Mouse (Mus musculus) left cerebral cortex, adult 2 months (tissue): ENCODE measurements around the gene Cmya5. TPM values are rescaled to one million over a fixed set of nuclear protein-coding genes. Genes with fewer than 3 reads are reported as not detected.
"Not testable (repeated sequence)": the region's sequence is repeated elsewhere in the genome, so short reads cannot be mapped to it uniquely, and the experiment has no call there.

Experiments
- DNase-seq, 2 experiments: peaks; one replicate each; pipeline ENCODE4 v3.0.0; 2021 to 2022; ENCODE audit warnings: low spot score in 2 of 2, mixed read lengths in 1 of 2; ENCODE audit errors: extremely low spot score in 1 of 2
- H3K27ac ChIP-seq: fragments of 200-600 bp; 2 replicates; pipeline ENCODE4 v1.8.1; 2022
- H3K4me3 ChIP-seq: fragments of 200-600 bp; 2 replicates; pipeline ENCODE4 v1.8.1; 2022
- CTCF ChIP-seq: fragments of 200-600 bp; IDR thresholded peaks from 2 replicates; pipeline ENCODE4 v1.8.1; 2022; ENCODE audit warnings: antibody characterized with exemption, mild to moderate bottlenecking, moderate library complexity
- intact Hi-C: fragments of 180-260 bp; cut with DNase I; formaldehyde crosslinking; loops from one replicate; pipeline ENCODE4 v1.15.1; 2025
- total RNA-seq, 2 experiments: library from RNA; stranded (reverse); gene quantifications; 2 replicates each; pipeline ENCODE4 v1.2.3; 2021

Cmya5 gene
- total RNA-seq, 2 experiments from 2014 or later, result 5.4 to 6.0 TPM

GRCm38 (mm10) chr13:93085711-93086110 lies 58.8 kb downstream of the Cmya5 start:
- intact Hi-C loops, result no loop called here
- H3K27ac ChIP-seq, result no peak overlapping the region
- no peak overlapping the region for H3K4me3 ChIP-seq
- no peak for DNase-seq
- no peak for TF ChIP-seq CTCF

DNA sequence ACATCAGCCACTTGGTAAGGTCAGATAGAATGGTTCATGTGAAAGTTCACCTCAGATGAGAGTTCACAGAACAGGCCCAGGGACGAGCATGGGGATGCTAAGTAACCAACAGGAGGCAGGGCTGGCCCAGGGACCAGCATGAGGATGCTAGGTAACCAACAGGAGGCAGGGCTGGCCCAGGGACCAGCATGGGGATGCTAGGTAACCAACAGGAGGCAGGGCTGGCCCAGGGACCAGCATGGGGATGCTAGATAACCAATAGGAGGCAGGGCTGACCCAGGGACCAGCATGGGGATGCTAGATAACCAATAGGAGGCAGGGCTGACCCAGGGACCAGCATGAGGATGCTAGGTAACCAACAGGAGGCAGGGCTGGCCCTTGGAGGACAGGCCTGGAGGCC lies 62.2 kb downstream of the Cmya5 start:
- DNase-seq, H3K27ac ChIP-seq, intact Hi-C loops, H3K4me3 ChIP-seq: not testable (repeated sequence)

DNA sequence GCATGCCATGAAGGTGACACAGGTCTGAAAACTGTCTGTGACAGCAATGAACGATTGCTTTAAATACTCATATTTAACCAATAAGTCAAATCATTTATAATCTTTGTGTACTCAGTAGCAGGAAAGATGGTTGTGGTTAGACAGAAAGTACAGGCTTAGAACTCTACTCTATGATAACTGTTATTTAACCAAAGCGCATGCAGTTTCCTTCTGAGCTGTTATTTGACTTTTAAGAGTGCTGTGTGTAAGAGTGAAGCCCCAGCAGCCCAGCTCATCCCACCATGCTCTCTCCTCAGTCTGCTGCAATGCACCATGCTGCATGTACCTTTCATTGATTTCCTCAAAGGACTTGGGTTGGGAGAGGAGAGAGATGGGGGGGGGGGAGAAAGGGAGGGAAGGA lies 63.7 kb downstream of the Cmya5 start:
- TF ChIP-seq CTCF, result no peak
- intact Hi-C loops, result no loop called here
- Histone ChIP-seq H3K27ac (no peak overlapping the region), H3K4me3 (no peak overlapping the region)
- no peak for DNase-seq

- intact Hi-C loops, result loop anchor here (5.0 kb wide), 1 partner anchor 228 kb away; no protein-coding TSS in a partner anchor
These were observed 70.3 kb downstream of the Cmya5 start for GRCm38 (mm10) chr13:93074147-93074641.

GRCm38 (mm10) chr13:93073595-93073994 lies 70.9 kb downstream of the Cmya5 start:
- DNase-seq, result peak; percentile 61 to 63
- peak overlapping the region; percentile 84 for H3K27ac ChIP-seq
- no peak for TF ChIP-seq CTCF
- intact Hi-C loops, result loop anchor here (2.0 to 5.0 kb wide), 2 partner anchors 87 to 229 kb away; no protein-coding TSS in a partner anchor
- H3K4me3 ChIP-seq, result 0 out of 2 replicates have a peak overlapping the region, but pooled peaks have one; percentile 13

More at GRCm38 (mm10) chr13:93074147-93074641, 70.3 kb downstream of the Cmya5 start:
- Histone ChIP-seq H3K4me3 (peak overlapping the region; percentile 13; the same call in 1 of the 2 replicates), H3K27ac (peak overlapping the region; percentile 84)
- TF ChIP-seq CTCF, result no peak
- DNase-seq, result no peak

DNA sequence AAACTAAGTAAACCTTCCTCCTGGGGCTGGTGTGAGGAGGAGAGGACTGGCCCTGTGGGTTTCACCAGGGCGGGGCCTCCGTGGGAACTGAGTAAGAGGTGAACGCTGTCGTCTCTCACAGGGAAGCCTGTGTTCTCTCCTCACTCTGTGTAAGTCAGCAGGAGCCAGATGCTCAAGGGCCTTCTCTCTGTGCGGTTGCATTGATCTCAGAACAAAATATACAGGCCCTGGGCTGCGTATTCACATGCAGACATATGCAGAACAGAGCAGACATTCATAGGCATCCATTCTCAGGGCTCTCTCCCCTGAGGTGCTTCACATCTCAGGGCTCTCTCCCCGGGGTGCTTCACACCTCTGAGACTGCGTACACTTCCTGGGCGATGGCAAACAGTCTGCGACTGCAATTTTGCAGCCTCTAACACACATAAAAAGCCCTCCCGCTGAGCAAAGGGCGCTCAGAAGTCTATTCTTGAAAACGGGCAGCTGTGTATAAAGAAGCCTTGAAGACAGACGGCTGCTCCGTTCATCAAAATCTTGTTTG lies 71.6 kb downstream of the Cmya5 start:
- Histone ChIP-seq H3K4me3 (no peak overlapping the region), H3K27ac (peak overlapping the region; percentile 84)
- no peak for TF ChIP-seq CTCF
- no peak for DNase-seq
- intact Hi-C loops, result loop anchor here (2.0 to 5.0 kb wide), 2 partner anchors 86 to 229 kb away; no protein-coding TSS in a partner anchor

DNA sequence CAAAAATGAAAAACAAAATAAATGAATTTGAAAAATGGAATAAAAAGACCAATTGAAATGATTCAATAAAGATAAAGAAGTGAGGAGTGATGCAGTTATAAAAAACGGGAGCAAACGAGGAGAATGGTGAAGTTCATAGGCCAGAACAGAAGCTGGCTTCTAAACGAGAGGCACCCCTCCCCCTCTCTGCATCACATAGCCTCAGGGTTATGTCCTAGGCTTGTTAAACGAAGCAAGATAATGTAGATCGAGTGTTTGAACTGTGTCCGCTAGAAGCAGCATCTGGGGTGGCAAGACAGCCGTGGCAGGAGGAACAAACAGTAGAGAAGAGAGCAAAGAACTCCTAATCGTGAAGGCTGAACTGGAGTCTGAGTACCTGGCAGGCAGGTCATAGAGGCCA lies 74.1 kb downstream of the Cmya5 start:
- TF ChIP-seq CTCF, result no peak
- Histone ChIP-seq H3K27ac (no peak overlapping the region), H3K4me3 (no peak overlapping the region)
- intact Hi-C loops, result loop anchor here (5.0 kb wide), 1 partner anchor 232 kb away; no protein-coding TSS in a partner anchor
- DNase-seq, result no peak

- peak; percentile 47 for TF ChIP-seq CTCF
- intact Hi-C loops, result loop anchor here (5.0 kb wide), 1 partner anchor 317 kb away; no protein-coding TSS in a partner anchor
These were observed 75.0 kb downstream of the Cmya5 start for GRCm38 (mm10) chr13:93069481-93069880.

GRCm38 (mm10) chr13:93068353-93068752 lies 76.2 kb downstream of the Cmya5 start:
- no peak overlapping the region for H3K27ac ChIP-seq
- no peak overlapping the region for H3K4me3 ChIP-seq
- no peak for TF ChIP-seq CTCF
- DNase-seq, result no peak
- intact Hi-C loops, result loop anchor here (5.0 kb wide), 1 partner anchor 316 kb away; no protein-coding TSS in a partner anchor

More at GRCm38 (mm10) chr13:93069481-93069880, 75.0 kb downstream of the Cmya5 start:
- Histone ChIP-seq H3K27ac (no peak overlapping the region), H3K4me3 (no peak overlapping the region)
- no peak for DNase-seq

- no peak overlapping the region for H3K4me3 ChIP-seq
- TF ChIP-seq CTCF, result no peak
- DNase-seq, result peak; percentile 42 to 63
- intact Hi-C loops, result no loop called here
- H3K27ac ChIP-seq, result no peak overlapping the region
These were observed 81.5 kb downstream of the Cmya5 start for GRCm38 (mm10) chr13:93062860-93063636.

GRCm38 (mm10) chr13:93061311-93061710 lies 83.2 kb downstream of the Cmya5 start:
- DNase-seq, result no peak
- H3K27ac ChIP-seq, result peak overlapping the region; percentile 53
- intact Hi-C loops, result no loop called here
- TF ChIP-seq CTCF, result no peak
- H3K4me3 ChIP-seq, result no peak overlapping the region

- no peak for TF ChIP-seq CTCF
- intact Hi-C loops, result no loop called here
- peak overlapping the region; percentile 42; the same call in 1 of the 2 replicates for H3K27ac ChIP-seq
- DNase-seq, result no peak
- H3K4me3 ChIP-seq, result no peak overlapping the region
These were observed 84.1 kb downstream of the Cmya5 start for GRCm38 (mm10) chr13:93060437-93060836.
